Mouse (Mus musculus): Measurements from ENCODE around the gene Fxyd2. TPM values are rescaled to one million over a fixed set of nuclear protein-coding genes. Genes with fewer than 3 reads are reported as not detected.
A peak's percentile ranks its signal among the peaks of the same experiment; 100 is the strongest.

Fxyd2 gene
- 1 to 10 TPM; 4.8 to 6.5 TPM for total RNA-seq (2021)
- long read RNA-seq, experiment 1, partial matches to known transcripts, result 2 of 2 reads
- long read RNA-seq, experiment 1, other reads (novel, unspliced or antisense), result 0 of 2 reads
- long read RNA-seq, experiment 2, partial matches to known transcripts, result 4 of 5 reads
- long read RNA-seq, experiment 2, other reads (novel, unspliced or antisense), result 1 of 5 reads

DNA sequence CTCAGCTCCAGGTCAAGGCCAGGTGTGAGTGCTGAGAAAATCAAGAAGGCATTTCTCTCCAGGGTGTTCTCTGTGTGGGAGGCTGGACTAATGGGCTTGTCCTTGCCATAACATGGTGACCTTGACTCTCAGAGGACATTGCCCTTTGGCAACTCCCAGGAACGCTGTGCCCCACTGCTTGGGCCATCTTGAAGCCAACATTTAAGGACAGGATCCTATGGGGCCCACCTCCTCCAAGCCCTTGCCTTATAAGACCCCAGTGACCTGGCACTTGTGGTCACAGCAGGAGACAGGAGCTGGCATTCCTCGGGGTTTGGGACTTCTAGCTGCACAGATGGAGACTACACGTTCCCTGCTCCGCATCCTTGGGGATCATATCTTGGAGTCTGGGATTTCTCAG is at the start of gene Fxyd2:
Gene Fxyd2 (plus strand): TSS at position 236 of the 400 bp plus-strand sequence.
- intact Hi-C loops (cut with DNase I), result no loop called here
- no peak for DNase-seq (ENCODE audit: extremely low spot score in 1 of 2, low spot score in 2 of 2)
- H3K27ac ChIP-seq, result no peak within 1 kb of the TSS
- H3K4me3 ChIP-seq, result no peak within 1 kb of the TSS
- TF ChIP-seq CTCF (IDR thresholded peaks at IDR 0.05), result no peak

DNA sequence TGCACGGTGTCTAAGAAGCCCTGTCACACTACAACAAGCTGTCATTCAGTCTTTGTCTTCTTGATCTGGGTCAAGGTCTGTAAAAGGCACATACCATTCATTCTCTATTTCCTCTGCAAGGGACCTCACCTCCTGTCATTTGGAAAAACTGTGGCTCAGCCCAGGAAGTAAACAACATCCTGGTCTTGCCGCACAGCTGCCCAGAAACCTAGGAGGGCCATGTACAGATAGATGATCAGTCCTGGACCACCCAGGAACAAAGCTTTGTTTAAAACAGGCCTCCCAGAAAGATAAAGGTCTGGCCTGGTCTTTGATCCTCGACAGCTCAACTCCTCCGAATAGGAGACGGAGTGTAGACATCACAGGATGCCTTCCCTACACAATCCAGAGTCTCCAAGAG is 49.6 kb upstream of the Fxyd2 start:
- no peak for TF ChIP-seq CTCF (IDR thresholded peaks at IDR 0.05)
- Histone ChIP-seq H3K4me3 (no peak overlapping the region), H3K27ac (no peak overlapping the region)
- no peak for DNase-seq (ENCODE audit: extremely low spot score in 1 of 2, low spot score in 2 of 2)
- intact Hi-C loops (cut with DNase I), result no loop called here

- no peak for TF ChIP-seq CTCF (IDR thresholded peaks at IDR 0.05)
- intact Hi-C loops (cut with DNase I), result no loop called here
- no peak for DNase-seq (ENCODE audit: extremely low spot score in 1 of 2, low spot score in 2 of 2)
These were observed 44.3 kb upstream of the Fxyd2 start for GRCm38 (mm10) chr9:45355192-45355591.

GRCm38 (mm10) chr9:45358356-45358755 is 41.1 kb upstream of the Fxyd2 start:
- intact Hi-C loops (cut with DNase I), result no loop called here
- Histone ChIP-seq H3K27ac (no peak overlapping the region), H3K4me3 (no peak overlapping the region)
- DNase-seq (ENCODE audit: extremely low spot score in 1 of 2, low spot score in 2 of 2), result no peak
- TF ChIP-seq CTCF (IDR thresholded peaks at IDR 0.05), result no peak

More at GRCm38 (mm10) chr9:45355192-45355591, 44.3 kb upstream of the Fxyd2 start:
- no peak overlapping the region for H3K4me3 ChIP-seq
- H3K27ac ChIP-seq, result no peak overlapping the region

DNA sequence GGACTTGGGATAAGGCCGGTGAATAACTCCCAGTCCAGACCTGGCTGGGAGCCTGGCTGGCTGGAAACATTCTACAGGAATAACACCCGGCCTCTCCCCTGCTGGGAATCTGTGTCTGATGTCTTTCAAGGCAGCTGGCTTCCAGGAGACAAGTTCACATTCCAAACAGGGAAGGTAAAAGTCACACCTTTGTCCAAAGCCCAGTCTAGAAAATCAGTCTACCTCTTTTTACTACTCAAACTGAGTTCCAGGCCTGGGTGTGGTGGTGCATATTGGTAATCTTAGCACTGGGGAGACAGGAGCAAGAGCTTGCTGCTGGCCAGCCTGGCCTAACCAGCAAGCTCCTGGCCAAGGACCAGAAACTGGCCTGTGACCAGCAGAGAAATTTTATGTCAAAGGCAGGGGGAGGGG is 37.4 kb upstream of the Fxyd2 start:
- intact Hi-C loops (cut with DNase I), result no loop called here

DNA sequence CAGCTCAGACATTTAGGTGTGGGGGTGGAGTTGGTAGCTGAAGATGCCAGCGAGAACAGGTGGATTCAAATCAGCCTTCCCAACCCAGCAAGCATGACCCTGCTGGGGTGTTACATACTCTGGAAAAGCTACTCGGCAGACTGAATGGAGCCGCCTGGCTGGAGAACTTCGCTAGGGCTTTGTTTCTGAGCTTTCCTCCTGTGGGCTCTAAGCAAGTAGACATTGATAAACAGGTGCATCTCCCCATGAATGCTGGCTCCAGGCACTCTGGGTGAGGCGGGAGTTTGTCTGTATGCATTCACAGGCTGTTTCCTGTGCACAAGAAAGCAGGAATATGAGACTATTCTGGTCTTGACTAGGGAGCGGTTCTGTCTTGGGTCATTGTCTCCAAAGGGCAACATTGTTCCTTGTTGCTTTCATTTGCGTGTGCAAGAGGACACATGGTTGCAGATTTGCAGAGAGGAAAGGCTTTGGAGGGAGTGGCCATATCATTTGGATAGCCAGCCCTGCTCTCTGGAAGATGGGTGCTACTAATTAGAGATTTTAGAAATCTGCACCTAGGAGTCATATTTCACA is 35.7 kb upstream of the Fxyd2 start:
- H3K27ac ChIP-seq, result no peak overlapping the region
- no peak overlapping the region for H3K4me3 ChIP-seq
- DNase-seq (ENCODE audit: extremely low spot score in 1 of 2, low spot score in 2 of 2), result no peak
- no peak for TF ChIP-seq CTCF (IDR thresholded peaks at IDR 0.05)
- intact Hi-C loops (cut with DNase I), result no loop called here

More for the DNA sequence above, 37.4 kb upstream of the Fxyd2 start:
- Histone ChIP-seq H3K4me3 (no peak overlapping the region), H3K27ac (no peak overlapping the region)
- DNase-seq (ENCODE audit: extremely low spot score in 1 of 2, low spot score in 2 of 2), result no peak
- TF ChIP-seq CTCF (IDR thresholded peaks at IDR 0.05), result no peak

DNA sequence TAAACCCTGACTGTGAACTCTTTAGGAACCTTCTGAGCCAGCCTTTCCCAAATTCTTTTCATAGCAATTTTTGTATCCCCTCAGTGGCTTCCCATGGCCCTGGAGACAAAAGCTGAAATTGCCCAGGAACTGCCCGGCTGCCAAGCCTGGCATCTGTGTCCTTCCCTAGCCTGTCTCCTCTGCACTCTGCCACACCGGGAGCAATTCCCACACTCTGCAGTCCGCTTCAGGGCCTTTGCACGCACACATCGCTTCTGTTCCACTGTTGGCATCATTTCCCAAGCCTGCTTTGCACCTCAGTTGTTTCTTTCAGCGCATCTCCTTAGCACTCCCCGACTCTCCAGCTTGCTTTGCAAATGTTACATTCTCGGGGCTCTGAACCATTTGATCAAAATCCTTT is 31.8 kb upstream of the Fxyd2 start:
- DNase-seq (ENCODE audit: extremely low spot score in 1 of 2, low spot score in 2 of 2), result no peak
- intact Hi-C loops (cut with DNase I), result no loop called here
- TF ChIP-seq CTCF (IDR thresholded peaks at IDR 0.05), result no peak
- no peak overlapping the region for H3K27ac ChIP-seq
- H3K4me3 ChIP-seq, result no peak overlapping the region

DNA sequence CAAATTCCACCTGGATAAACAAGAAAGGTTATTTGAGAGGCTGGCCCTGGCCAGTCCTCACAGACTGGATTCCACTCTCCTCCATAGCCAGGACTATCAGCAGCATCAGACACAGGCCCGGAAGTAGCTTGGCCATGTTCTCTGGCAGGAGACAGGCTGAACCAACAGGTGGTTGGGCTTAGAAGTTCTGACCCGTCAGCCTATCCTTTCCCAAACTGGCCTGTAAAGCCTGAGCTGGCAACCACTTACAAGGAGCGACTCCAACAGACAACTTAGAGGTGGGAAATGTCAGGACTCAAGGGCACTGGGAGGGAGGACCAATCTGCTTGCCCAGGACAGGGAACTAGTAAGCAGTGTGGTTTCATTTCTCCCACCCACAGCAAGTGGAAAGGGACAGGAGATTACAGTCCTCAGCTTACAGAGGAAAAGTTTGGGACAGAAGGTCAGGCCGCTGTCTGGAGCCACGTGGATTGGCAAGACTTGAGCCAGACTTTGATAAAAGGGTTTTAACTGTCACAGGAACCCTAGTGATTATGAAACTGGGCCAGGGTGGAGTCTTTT is 31.0 kb upstream of the Fxyd2 start:
- H3K27ac ChIP-seq, result no peak overlapping the region
- no peak for DNase-seq (ENCODE audit: extremely low spot score in 1 of 2, low spot score in 2 of 2)
- intact Hi-C loops (cut with DNase I), result no loop called here
- no peak for TF ChIP-seq CTCF (IDR thresholded peaks at IDR 0.05)
- no peak overlapping the region for H3K4me3 ChIP-seq

DNA sequence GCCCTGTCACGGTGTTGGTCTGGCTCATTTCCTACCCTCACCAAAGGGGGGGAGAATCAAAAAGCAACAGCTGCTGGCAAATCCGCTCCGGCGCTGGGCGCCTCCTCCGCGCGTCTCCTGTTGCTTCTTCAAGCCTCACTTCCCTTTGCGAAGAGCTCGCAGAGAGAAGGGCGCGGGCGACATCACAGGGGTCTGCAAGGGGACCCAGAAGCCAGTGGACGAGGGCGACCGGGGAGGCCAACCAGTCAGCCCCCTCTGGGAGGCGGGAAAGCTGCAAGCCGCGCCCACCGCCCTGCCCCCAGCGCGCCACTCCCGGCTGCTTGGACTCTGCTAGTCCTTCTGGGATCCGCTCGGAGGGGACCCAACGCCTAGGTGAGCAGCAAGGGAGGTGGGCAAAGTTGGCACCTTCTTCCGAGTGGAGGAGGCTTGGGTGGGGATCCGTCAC is 29.3 kb upstream of the Fxyd2 start, which contains the start of gene Fxyd6:
Gene Fxyd6 (plus strand): TSS at position 69 of the 445 bp plus-strand sequence.
- H3K4me3 ChIP-seq, result peak within 1 kb of the TSS; percentile 57
- intact Hi-C loops (cut with DNase I), result no loop called here
- TF ChIP-seq CTCF (IDR thresholded peaks at IDR 0.05), result no peak
- peak; percentile 40 to 46 for DNase-seq (ENCODE audit: extremely low spot score in 1 of 2, low spot score in 2 of 2)
- H3K27ac ChIP-seq, result peak within 1 kb of the TSS; percentile 70

DNA sequence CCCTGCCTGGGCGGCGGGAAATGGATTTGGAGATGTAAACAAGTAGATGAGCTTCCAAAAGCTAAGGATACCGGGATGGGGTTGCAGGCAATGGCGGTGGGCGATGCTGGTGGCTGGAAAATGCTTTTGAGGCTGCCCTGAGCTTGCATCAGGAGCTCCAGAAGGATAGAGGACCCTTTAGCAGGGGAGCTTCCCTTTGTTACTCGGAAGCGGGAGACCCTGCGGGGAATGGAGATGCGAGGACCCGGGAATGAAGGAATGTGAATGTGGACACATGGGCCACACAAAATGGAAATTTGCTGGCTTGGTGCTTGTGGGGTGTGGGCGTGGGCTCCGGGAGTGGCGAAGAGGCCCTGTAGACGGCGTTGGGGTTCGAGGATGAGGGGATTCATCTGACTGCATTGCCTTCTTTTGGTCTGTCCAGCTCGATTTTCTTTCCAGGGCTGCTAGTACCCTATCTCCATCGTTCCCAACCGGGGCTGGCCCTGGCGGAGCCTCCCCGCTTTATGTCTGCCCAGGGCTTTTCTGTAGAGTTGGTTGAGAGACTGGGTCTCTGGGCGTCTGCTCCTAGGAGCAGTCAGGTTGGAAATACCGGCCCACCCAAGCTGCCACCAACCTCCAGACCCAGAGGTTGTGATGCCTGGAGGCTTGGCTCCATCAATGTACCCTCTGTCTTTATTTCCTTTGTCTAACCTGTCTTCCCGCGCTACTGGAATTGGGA is 28.7 kb upstream of the Fxyd2 start:
- DNase-seq (ENCODE audit: extremely low spot score in 1 of 2, low spot score in 2 of 2), result no peak
- H3K27ac ChIP-seq, result peak overlapping the region; percentile 70
- intact Hi-C loops (cut with DNase I), result no loop called here
- TF ChIP-seq CTCF (IDR thresholded peaks at IDR 0.05), result no peak
- H3K4me3 ChIP-seq, result peak overlapping the region; percentile 57

- intact Hi-C loops (cut with DNase I), result no loop called here
- DNase-seq (ENCODE audit: extremely low spot score in 1 of 2, low spot score in 2 of 2), result no peak
- TF ChIP-seq CTCF (IDR thresholded peaks at IDR 0.05), result no peak
- Histone ChIP-seq H3K4me3 (peak overlapping the region; percentile 57), H3K27ac (peak overlapping the region; percentile 70)
These were observed 28.1 kb upstream of the Fxyd2 start for GRCm38 (mm10) chr9:45371337-45371707.

- no peak overlapping the region for H3K4me3 ChIP-seq
- H3K27ac ChIP-seq, result no peak overlapping the region
- DNase-seq (ENCODE audit: extremely low spot score in 1 of 2, low spot score in 2 of 2), result no peak
- intact Hi-C loops (cut with DNase I), result no loop called here
- TF ChIP-seq CTCF (IDR thresholded peaks at IDR 0.05), result no peak
These were observed 25.6 kb upstream of the Fxyd2 start for GRCm38 (mm10) chr9:45373896-45374295.
